Mouse (Mus musculus) lung, embryonic 14.5 days (tissue): Measurements from ENCODE around the gene Mlec. TPM values are rescaled to one million over a fixed set of nuclear protein-coding genes. Genes with fewer than 3 reads are reported as not detected.

Source experiments
- ATAC-seq: fragments of 200-750 bp; cut with Nextera tagmentation; 2 replicates; pipeline ENCODE4 v1.8.0; 2017; ENCODE audit warnings: mild to moderate bottlenecking, moderate TSS enrichment, moderate library complexity; ENCODE audit not compliant: insufficient read depth
- DNase-seq: peaks from one replicate; pipeline ENCODE4 v3.0.0-alpha.2; 2015
- H3K27ac ChIP-seq: fragments of 300-500 bp; sonication (generic); 2 replicates; pipeline ENCODE4 v1.5.1; 2014; ENCODE audit warnings: low read depth, mild to moderate bottlenecking, moderate library complexity
- H3K27me3 ChIP-seq: fragments of 300-500 bp; sonication (generic); 2 replicates; pipeline ENCODE4 v1.6.1; 2014; ENCODE audit warnings: low read length, control low read depth; ENCODE audit not compliant: insufficient read depth
- H3K36me3 ChIP-seq: fragments of 300-500 bp; sonication (generic); 2 replicates; pipeline ENCODE4 v1.6.1; 2014; ENCODE audit warnings: control low read depth; ENCODE audit not compliant: insufficient read depth
- H3K4me1 ChIP-seq: fragments of 300-500 bp; sonication (generic); 2 replicates; pipeline ENCODE4 v1.6.1; 2014; ENCODE audit warnings: antibody characterized with exemption, control low read depth; ENCODE audit not compliant: insufficient read depth
- H3K4me2 ChIP-seq: fragments of 300-500 bp; sonication (generic); 2 replicates; pipeline ENCODE4 v1.6.1; 2014; ENCODE audit warnings: mild to moderate bottlenecking
- H3K4me3 ChIP-seq: fragments of 300-500 bp; sonication (generic); 2 replicates; pipeline ENCODE4 v1.5.1; 2014; ENCODE audit warnings: low read depth, low read length
- H3K9ac ChIP-seq: fragments of 300-500 bp; sonication (generic); 2 replicates; pipeline ENCODE4 v1.6.1; 2014
- H3K9me3 ChIP-seq: fragments of 300-500 bp; sonication (generic); 2 replicates; pipeline ENCODE4 v1.6.1; 2016; ENCODE audit warnings: low read depth, low read length, control low read depth
- CTCF ChIP-seq: IDR thresholded peaks from 2 replicates; pipeline ENCODE4 v1.5.1; 2016; ENCODE audit warnings: antibody characterized with exemption, low read depth
- WGBS: fragments of 180-500 bp; shearing (Covaris S2); extraction: QIAGEN DNeasy Blood & Tissue Kit; methylation state at CpG from one replicate; pipeline ENCODE4 v1.1.7; 2014; 5-methylcytosine and 5-hydroxymethylcytosine counted together
- polyA plus RNA-seq: library from polyadenylated mRNA; unstranded; fragments of >200 nt; fragmentation: Nextera tagmentation; extraction: Ambion mirVana; gene quantifications from 2 replicates; pipeline ENCODE4 v1.2.1, GENCODE M21; 2014

Gene Mlec
- polyA plus RNA-seq, 1 experiment from 2014 or later: 81.1 TPM

GRCm38 (mm10) chr5:115134234-115135165 lies 23.5 kb downstream of the Mlec start, which contains the start of gene Unc119b:
Unc119b (minus strand) TSS chr5:115134975.
- peaks cover 9% of the 10 kb centered on the region for H3K36me3 ChIP-seq
- H3K27ac ChIP-seq: no peak within 1 kb of the TSS
- WGBS: under 1% methylated on average over 77 of the region's 81 CpGs
- H3K4me2 ChIP-seq: peak within 1 kb of the TSS; percentile 95
- peak within 1 kb of the TSS; percentile 80 for H3K4me3 ChIP-seq
- ATAC-seq: peak; percentile 94
- DNase-seq: peak; percentile 94
- no peaks in the 10 kb centered on the region for H3K27me3 ChIP-seq
- TF ChIP-seq CTCF: no peak
- peak within 1 kb of the TSS; percentile 81 for H3K9ac ChIP-seq
- no peaks in the 10 kb centered on the region for H3K9me3 ChIP-seq
- peaks cover 7% of the 10 kb centered on the region for H3K4me1 ChIP-seq

- Histone ChIP-seq H3K27ac (no peak overlapping the region), H3K4me1 (peaks cover 7% of the 10 kb centered on the region), H3K4me3 (peak overlapping the region; percentile 80), H3K9ac (peak overlapping the region; percentile 81), H3K4me2 (peak overlapping the region; percentile 95), H3K27me3 (no peaks in the 10 kb centered on the region), H3K9me3 (no peaks in the 10 kb centered on the region), H3K36me3 (peaks cover 19% of the 10 kb centered on the region)
- no peak for ATAC-seq
- no peak for TF ChIP-seq CTCF
- DNase-seq: no peak
- WGBS: 59% methylated on average over 6 of the region's 6 CpGs
Observed at GRCm38 (mm10) chr5:115133358-115134066, 24.5 kb downstream of the Mlec start.

GRCm38 (mm10) chr5:115132465-115132864 lies 25.5 kb downstream of the Mlec start:
- ATAC-seq (no peak), DNase-seq (no peak)
- no peak for TF ChIP-seq CTCF
- no peaks in the 10 kb centered on the region for H3K27me3 ChIP-seq
- H3K9me3 ChIP-seq: no peaks in the 10 kb centered on the region
- H3K4me3 ChIP-seq: no peak overlapping the region
- no peak overlapping the region for H3K9ac ChIP-seq
- peaks cover 7% of the 10 kb centered on the region for H3K4me1 ChIP-seq
- H3K36me3 ChIP-seq: peaks cover 29% of the 10 kb centered on the region
- no peak overlapping the region for H3K4me2 ChIP-seq
- 89% methylated on average over 8 of the region's 8 CpGs for WGBS
- no peak overlapping the region for H3K27ac ChIP-seq

GRCm38 (mm10) chr5:115129328-115129727 lies 28.7 kb downstream of the Mlec start:
- no peaks in the 10 kb centered on the region for H3K9me3 ChIP-seq
- H3K36me3 ChIP-seq: peaks cover 58% of the 10 kb centered on the region
- no peak overlapping the region for H3K9ac ChIP-seq
- H3K4me1 ChIP-seq: peaks cover 7% of the 10 kb centered on the region
- no peak overlapping the region for H3K4me2 ChIP-seq
- DNase-seq (no peak), ATAC-seq (no peak)
- H3K4me3 ChIP-seq: no peak overlapping the region
- no peaks in the 10 kb centered on the region for H3K27me3 ChIP-seq
- no peak for TF ChIP-seq CTCF
- no peak overlapping the region for H3K27ac ChIP-seq
- WGBS: 82% methylated on average over 6 of the region's 6 CpGs

- Histone ChIP-seq H3K4me3 (no peak overlapping the region), H3K27me3 (no peaks in the 10 kb centered on the region), H3K4me1 (no peaks in the 10 kb centered on the region), H3K9me3 (no peaks in the 10 kb centered on the region), H3K4me2 (no peak overlapping the region), H3K27ac (no peak overlapping the region), H3K36me3 (peaks cover 67% of the 10 kb centered on the region), H3K9ac (no peak overlapping the region)
- WGBS: 92% methylated on average over 22 of the region's 22 CpGs
- no peak for TF ChIP-seq CTCF
- no peak for ATAC-seq
- DNase-seq: no peak
Observed at GRCm38 (mm10) chr5:115127421-115128179, 30.4 kb downstream of the Mlec start.

- WGBS: 87% methylated on average over 28 of the region's 28 CpGs
- H3K27ac ChIP-seq: no peak overlapping the region
- no peak overlapping the region for H3K4me2 ChIP-seq
- ATAC-seq: no peak
- no peak overlapping the region for H3K9ac ChIP-seq
- no peaks in the 10 kb centered on the region for H3K4me1 ChIP-seq
- no peak for DNase-seq
- H3K9me3 ChIP-seq: no peaks in the 10 kb centered on the region
- no peaks in the 10 kb centered on the region for H3K27me3 ChIP-seq
- peaks cover 67% of the 10 kb centered on the region for H3K36me3 ChIP-seq
- TF ChIP-seq CTCF: no peak
- no peak overlapping the region for H3K4me3 ChIP-seq
Observed at GRCm38 (mm10) chr5:115126578-115127312, 31.2 kb downstream of the Mlec start.
